ENCODE assay signal across 7 mouse cellular contexts in genomic region chr17:35244999-35245398, GRCm38 (mm10). TPM values are rescaled to one million over a fixed set of nuclear protein-coding genes. Genes with fewer than 3 reads are reported as not detected.
DNase-seq lines count a peak whose midpoint lies in the region; ATAC-seq lines count a peak whose summit lies in the region.

No protein-coding gene starts in this region.

- no peak for ATAC-seq in lung, embryonic 15.5 days (ENCODE audit: borderline replicate concordance, extremely low read depth, low FRiP score, low TSS enrichment)
- no peak for ATAC-seq in forebrain, embryonic 13.5 days
- ATAC-seq in limb, embryonic 12.5 days (ENCODE audit: insufficient number of reproducible peaks, insufficient read depth, low FRiP score, low TSS enrichment, low read depth), result no peak
- ATAC-seq in neural tube, embryonic 14.5 days (ENCODE audit: low read depth), result no peak

- no peaks in the 10 kb centered on the region for H3K27me3 ChIP-seq in lung, embryonic 15.5 days
- H3K27me3 ChIP-seq in forebrain, embryonic 13.5 days, result no peaks in the 10 kb centered on the region
- no peaks in the 10 kb centered on the region for H3K27me3 ChIP-seq in limb, embryonic 12.5 days
- H3K27me3 ChIP-seq in neural tube, embryonic 14.5 days (ENCODE audit: control insufficient read depth, insufficient read depth, low read length), result no peaks in the 10 kb centered on the region

- WGBS in lung, embryonic 15.5 days, result 53% methylated on average over 2 of the region's 2 CpGs
- WGBS in forebrain, embryonic 13.5 days, result 77% methylated on average over 2 of the region's 2 CpGs
- 84% methylated on average over 2 of the region's 2 CpGs for WGBS in limb, embryonic 12.5 days
- WGBS in neural tube, embryonic 14.5 days, result 78% methylated on average over 2 of the region's 2 CpGs

- H3K4me3 ChIP-seq in lung, embryonic 15.5 days, result no peak overlapping the region
- H3K4me3 ChIP-seq in forebrain, embryonic 13.5 days, result peak overlapping the region; percentile 99
- H3K4me3 ChIP-seq in limb, embryonic 12.5 days (replicated peaks), result peak overlapping the region; percentile 96
- peak overlapping the region; percentile 99; the same call in 1 of the 2 replicates for H3K4me3 ChIP-seq in neural tube, embryonic 14.5 days (ENCODE audit: low read depth, low read length)

- no peak for DNase-seq in lung, postnatal 10 days
- DNase-seq in layer of hippocampus, adult 11-12 months (ENCODE audit: low spot score), result no peak
- DNase-seq in ovary, postnatal 36 days (ENCODE audit: low spot score), result no peak

- peaks cover 69% of the 10 kb centered on the region for H3K36me3 ChIP-seq in lung, embryonic 15.5 days
- peaks cover 71% of the 10 kb centered on the region for H3K36me3 ChIP-seq in forebrain, embryonic 13.5 days (ENCODE audit: poor library complexity, severe bottlenecking)
- H3K36me3 ChIP-seq in limb, embryonic 12.5 days, result peaks cover 72% of the 10 kb centered on the region
- H3K36me3 ChIP-seq in neural tube, embryonic 14.5 days (ENCODE audit: control insufficient read depth, insufficient read depth, low read length), result peaks cover 68% of the 10 kb centered on the region

- no peaks in the 10 kb centered on the region for H3K9me3 ChIP-seq in lung, embryonic 15.5 days
- H3K9me3 ChIP-seq in forebrain, embryonic 13.5 days (replicated peaks), result no peaks in the 10 kb centered on the region
- no peaks in the 10 kb centered on the region for H3K9me3 ChIP-seq in limb, embryonic 12.5 days
- H3K9me3 ChIP-seq in neural tube, embryonic 14.5 days (ENCODE audit: control insufficient read depth, low read length), result no peaks in the 10 kb centered on the region

- H3K9ac ChIP-seq in lung, embryonic 15.5 days, result 0 out of 2 replicates have a peak overlapping the region, but pooled peaks have one; percentile 11
- peak overlapping the region; percentile 100 for H3K9ac ChIP-seq in forebrain, embryonic 13.5 days
- peak overlapping the region; percentile 100 for H3K9ac ChIP-seq in limb, embryonic 12.5 days (replicated peaks)
- H3K9ac ChIP-seq in neural tube, embryonic 14.5 days (replicated peaks; ENCODE audit: low read depth, low read length), result 0 out of 2 replicates have a peak overlapping the region, but pooled peaks have one; percentile 16

- H3K4me1 ChIP-seq in lung, embryonic 15.5 days, result peaks cover 47% of the 10 kb centered on the region
- peaks cover 58% of the 10 kb centered on the region for H3K4me1 ChIP-seq in forebrain, embryonic 13.5 days
- peaks cover 38% of the 10 kb centered on the region for H3K4me1 ChIP-seq in limb, embryonic 12.5 days (replicated peaks)
- H3K4me1 ChIP-seq in neural tube, embryonic 14.5 days (ENCODE audit: control insufficient read depth, insufficient read depth, low read length), result peaks cover 38% of the 10 kb centered on the region

- H3K27ac ChIP-seq in lung, embryonic 15.5 days, result no peak overlapping the region
- no peak overlapping the region for H3K27ac ChIP-seq in forebrain, embryonic 13.5 days
- no peak overlapping the region for H3K27ac ChIP-seq in limb, embryonic 12.5 days
- H3K27ac ChIP-seq in neural tube, embryonic 14.5 days (ENCODE audit: low read depth, low read length), result no peak overlapping the region

- peak overlapping the region; percentile 80; the same call in 1 of the 2 replicates for H3K4me2 ChIP-seq in lung, embryonic 15.5 days
- H3K4me2 ChIP-seq in forebrain, embryonic 13.5 days, result peak overlapping the region; percentile 97
- peak overlapping the region; percentile 97 for H3K4me2 ChIP-seq in limb, embryonic 12.5 days
- H3K4me2 ChIP-seq in neural tube, embryonic 14.5 days (ENCODE audit: low read depth, low read length), result peak overlapping the region; percentile 91; the same call in 1 of the 2 replicates

RNA-seq across cellular contexts. Expression of gene Ddx39b, which starts 3.5 kb away (rescaled TPM):
- polyA plus RNA-seq in lung, embryonic 15.5 days (2015; fragmentation: Nextera tagmentation; extraction: Ambion mirVana), result 512 and 523 TPM in 2 replicates
- polyA plus RNA-seq in forebrain, embryonic 13.5 days (2015; fragmentation: Nextera tagmentation; extraction: Ambion mirVana), result 592 and 632 TPM in 2 replicates
- polyA plus RNA-seq in limb, embryonic 12.5 days (2016; fragmentation: Nextera tagmentation; extraction: Ambion mirVana), result 620 and 638 TPM in 2 replicates
- polyA plus RNA-seq in neural tube, embryonic 14.5 days (2014; fragmentation: Nextera tagmentation; extraction: Ambion mirVana), result 373 and 383 TPM in 2 replicates

RNA-seq across cellular contexts. Expression of gene Nfkbil1, which starts 9.4 kb away (rescaled TPM):
- polyA plus RNA-seq in lung, embryonic 15.5 days (2015; fragmentation: Nextera tagmentation; extraction: Ambion mirVana), result 13.2 and 13.4 TPM in 2 replicates
- polyA plus RNA-seq in forebrain, embryonic 13.5 days (2015; fragmentation: Nextera tagmentation; extraction: Ambion mirVana), result 10.5 and 11.2 TPM in 2 replicates
- polyA plus RNA-seq in limb, embryonic 12.5 days (2016; fragmentation: Nextera tagmentation; extraction: Ambion mirVana), result 13.3 and 15.5 TPM in 2 replicates
- 3.4 and 4.3 TPM in 2 replicates for polyA plus RNA-seq in neural tube, embryonic 14.5 days (2014; fragmentation: Nextera tagmentation; extraction: Ambion mirVana)

RNA-seq across cellular contexts. Expression of gene Atp6v1g2, which starts 11.5 kb away (rescaled TPM):
- polyA plus RNA-seq in lung, embryonic 15.5 days (2015; fragmentation: Nextera tagmentation; extraction: Ambion mirVana), result 3.4 and 4.3 TPM in 2 replicates
- polyA plus RNA-seq in forebrain, embryonic 13.5 days (2015; fragmentation: Nextera tagmentation; extraction: Ambion mirVana), result 20.8 and 24.3 TPM in 2 replicates
- polyA plus RNA-seq in limb, embryonic 12.5 days (2016; fragmentation: Nextera tagmentation; extraction: Ambion mirVana), result 4.3 and 4.8 TPM in 2 replicates
- 118 and 154 TPM in 2 replicates for polyA plus RNA-seq in neural tube, embryonic 14.5 days (2014; fragmentation: Nextera tagmentation; extraction: Ambion mirVana)

RNA-seq across cellular contexts. Expression of gene H2-D1, which starts 17.5 kb away (rescaled TPM):
- polyA plus RNA-seq in lung, embryonic 15.5 days (2015; fragmentation: Nextera tagmentation; extraction: Ambion mirVana), result 114 and 138 TPM in 2 replicates
- 37.7 and 45.8 TPM in 2 replicates for polyA plus RNA-seq in forebrain, embryonic 13.5 days (2015; fragmentation: Nextera tagmentation; extraction: Ambion mirVana)
- 17.8 and 18.8 TPM in 2 replicates for polyA plus RNA-seq in limb, embryonic 12.5 days (2016; fragmentation: Nextera tagmentation; extraction: Ambion mirVana)
- 99.9 and 111 TPM in 2 replicates for polyA plus RNA-seq in neural tube, embryonic 14.5 days (2014; fragmentation: Nextera tagmentation; extraction: Ambion mirVana)

RNA-seq across cellular contexts. Expression of gene Gm16181, which starts 24.4 kb away (rescaled TPM):
- polyA plus RNA-seq in lung, embryonic 15.5 days (2015; fragmentation: Nextera tagmentation; extraction: Ambion mirVana), result 0.70 and 0.75 TPM in 2 replicates
- polyA plus RNA-seq in forebrain, embryonic 13.5 days (2015; fragmentation: Nextera tagmentation; extraction: Ambion mirVana), result 0.37 and 0.59 TPM in 2 replicates
- 0.45 and 1.1 TPM in 2 replicates for polyA plus RNA-seq in limb, embryonic 12.5 days (2016; fragmentation: Nextera tagmentation; extraction: Ambion mirVana)
- polyA plus RNA-seq in neural tube, embryonic 14.5 days (2014; fragmentation: Nextera tagmentation; extraction: Ambion mirVana), result 0.44 TPM in 1 of 2 replicates, not detected in the other

Comparison
In these comparisons a context has a peak if more than half of its experiments do, and no peak if none do; other contexts are left out.
1. H3K9ac ChIP-seq: peak in every context shown above with its lines; median percentile 100 in forebrain, embryonic 13.5 days; 100 in limb, embryonic 12.5 days; 16 in neural tube, embryonic 14.5 days; 11 in lung, embryonic 15.5 days.